Mouse (Mus musculus) neural tube, embryonic 15.5 days (tissue): ENCODE measurements around the gene Ank2. TPM values are rescaled to one million over a fixed set of nuclear protein-coding genes. Genes with fewer than 3 reads are reported as not detected.

ENCODE experiments used
- ATAC-seq: fragments of 200-750 bp; cut with Nextera tagmentation; 2 replicates; pipeline ENCODE4 v1.8.0; 2017; ENCODE audit warnings: mild to moderate bottlenecking, moderate TSS enrichment, moderate library complexity; ENCODE audit not compliant: low FRiP score
- H3K27ac ChIP-seq: fragments of 300-500 bp; sonication (generic); replicated peaks from 2 replicates; pipeline ENCODE4 v1.5.1; 2015; ENCODE audit warnings: mild to moderate bottlenecking, inconsistent platforms
- H3K27me3 ChIP-seq: fragments of 300-500 bp; sonication (generic); replicated peaks from 2 replicates; pipeline ENCODE4 v1.6.1; 2015; ENCODE audit warnings: inconsistent platforms
- H3K36me3 ChIP-seq: fragments of 300-500 bp; sonication (generic); 2 replicates; pipeline ENCODE4 v1.6.1; 2015; ENCODE audit warnings: inconsistent platforms
- H3K4me1 ChIP-seq: fragments of 300-500 bp; sonication (generic); 2 replicates; pipeline ENCODE4 v1.6.1; 2015; ENCODE audit warnings: inconsistent platforms
- H3K4me2 ChIP-seq: fragments of 300-500 bp; sonication (generic); 2 replicates; pipeline ENCODE4 v1.6.1; 2015; ENCODE audit warnings: inconsistent platforms, mild to moderate bottlenecking, moderate library complexity
- H3K4me3 ChIP-seq: fragments of 300-500 bp; sonication (generic); replicated peaks from 2 replicates; pipeline ENCODE4 v1.5.1; 2015; ENCODE audit warnings: mild to moderate bottlenecking, inconsistent platforms
- H3K9ac ChIP-seq: fragments of 300-500 bp; sonication (generic); replicated peaks from 2 replicates; pipeline ENCODE4 v1.6.1; 2015; ENCODE audit warnings: mild to moderate bottlenecking, inconsistent platforms
- H3K9me3 ChIP-seq: fragments of 300-500 bp; sonication (generic); replicated peaks from 2 replicates; pipeline ENCODE4 v1.6.1; 2016; ENCODE audit warnings: inconsistent platforms
- WGBS: fragments of 180-500 bp; shearing (Covaris S2); methylation state at CpG from one replicate; pipeline ENCODE4 v1.1.7; 2015; ENCODE audit warnings: mixed read lengths; 5-methylcytosine and 5-hydroxymethylcytosine counted together
- microRNA counts: library from miRNA; unstranded; fragments of <30 nt; microRNA quantifications from one replicate; lab custom pipeline; 2016
- microRNA-seq: library from miRNA; unstranded; fragments of <30 nt; microRNA quantifications from one replicate; pipeline ENCODE4, GENCODE M21; 2017
- polyA plus RNA-seq: library from polyadenylated mRNA; unstranded; fragments of >200 nt; fragmentation: Nextera tagmentation; extraction: Ambion mirVana; gene quantifications from 2 replicates; pipeline ENCODE4 v1.2.1, GENCODE M21; 2015

Gene Ank2
- polyA plus RNA-seq, 1 experiment from 2014 or later, result 166 TPM

- Histone ChIP-seq H3K27me3 (no peaks in the 10 kb centered on the region), H3K4me1 (peaks cover 7% of the 10 kb centered on the region; the same call in 1 of the 2 replicates), H3K4me2 (no peak overlapping the region), H3K4me3 (no peak overlapping the region), H3K36me3 (no peaks in the 10 kb centered on the region), H3K9ac (no peak overlapping the region), H3K9me3 (no peaks in the 10 kb centered on the region), H3K27ac (no peak overlapping the region)
- WGBS, result 23% methylated on average over 4 of the region's 4 CpGs
- ATAC-seq, result 0 out of 2 replicates have a peak, but pooled peaks have one; percentile 30
Measured at GRCm38 (mm10) chr3:126886644-126887043, 612.5 kb downstream of the Ank2 start.

GRCm38 (mm10) chr3:126886090-126886489 is 613.1 kb downstream of the Ank2 start:
- H3K9ac ChIP-seq, result no peak overlapping the region
- H3K27me3 ChIP-seq, result no peaks in the 10 kb centered on the region
- no peaks in the 10 kb centered on the region for H3K9me3 ChIP-seq
- no peak overlapping the region for H3K4me2 ChIP-seq
- H3K36me3 ChIP-seq, result no peaks in the 10 kb centered on the region
- H3K27ac ChIP-seq, result no peak overlapping the region; the same call in 1 of the 2 replicates
- 38% methylated on average over 4 of the region's 4 CpGs for WGBS
- no peak overlapping the region for H3K4me3 ChIP-seq
- peaks cover 7% of the 10 kb centered on the region; the same call in 1 of the 2 replicates for H3K4me1 ChIP-seq
- ATAC-seq, result no peak

GRCm38 (mm10) chr3:126878233-126878632 is 620.9 kb downstream of the Ank2 start:
- H3K27me3 ChIP-seq, result no peaks in the 10 kb centered on the region
- H3K36me3 ChIP-seq, result no peaks in the 10 kb centered on the region
- no peak overlapping the region for H3K27ac ChIP-seq
- H3K4me2 ChIP-seq, result no peak overlapping the region
- no peak overlapping the region for H3K4me3 ChIP-seq
- no peak overlapping the region for H3K9ac ChIP-seq
- no peak for ATAC-seq
- 42% methylated on average over 1 of the region's 1 CpGs for WGBS
- no peaks in the 10 kb centered on the region for H3K4me1 ChIP-seq
- H3K9me3 ChIP-seq, result no peaks in the 10 kb centered on the region

MicroRNAs within 50 kb of the gene (microRNA counts, 519-probe panel; counts per million panel counts)
- microRNA mmu-miR-302a (lab: Ali Mortazavi, UCI) (1,232 counts per million, percentile 8 among the panel's probes with 10 or more counts), microRNA mmu-miR-302b (lab: Ali Mortazavi, UCI) (not detected), microRNA mmu-miR-302c (lab: Ali Mortazavi, UCI) (not detected), microRNA mmu-miR-302d (lab: Ali Mortazavi, UCI) (1,742 counts per million, percentile 28 among the panel's probes with 10 or more counts), microRNA mmu-miR-367 (lab: Ali Mortazavi, UCI) (2,013 counts per million, percentile 43 among the panel's probes with 10 or more counts)

Small RNA genes within 50 kb of the gene (microRNA-seq; reads per million reads assigned to microRNA genes)
- not detected for gene Gm44494
- 111 reads per million, percentile 55 among the genes with 10 or more reads in this experiment for gene Mir302a
- gene Mir302b, result 63.9 reads per million, percentile 46 among the genes with 10 or more reads in this experiment
- 9.9 reads per million, percentile 25 among the genes with 10 or more reads in this experiment for gene Mir302c
- gene Mir302d, result 73.6 reads per million, percentile 48 among the genes with 10 or more reads in this experiment
- gene Mir367, result not detected

Other genes with a start within 250 kb of the Ank2 start
- 26.9 and 35.6 TPM in 2 replicates for gene Larp7, start 54.0 kb upstream of the Ank2 start, polyA plus RNA-seq
- 3.9 and 4.2 TPM in 2 replicates for gene Zgrf1, start 54.1 kb upstream of the Ank2 start, polyA plus RNA-seq
- 1.8 and 2.8 TPM in 2 replicates for gene Neurog2, start 133.8 kb upstream of the Ank2 start, polyA plus RNA-seq